Mouse (Mus musculus) liver, postnatal 0 days (tissue): ENCODE measurements at regions not wholly inside any gene's neighbourhood (a gene's known extent, or its start where the extent isn't known, plus 50 kb on each side); places are given as distances from the start of the nearest gene placed in this dataset.

Experiments used
- ATAC-seq: fragments of 200-750 bp; cut with Nextera tagmentation; 2 replicates; pipeline ENCODE4 v1.8.0; 2017; ENCODE audit warnings: mild to moderate bottlenecking, moderate library complexity
- DNase-seq: peaks from one replicate; pipeline ENCODE4 v3.0.0-alpha.2; 2016
- H3K27ac ChIP-seq: fragments of 300-500 bp; sonication (generic); 2 replicates; pipeline ENCODE4 v1.5.1; 2014; ENCODE audit warnings: antibody characterized with exemption, moderate library complexity, mild to moderate bottlenecking, low read depth
- H3K27me3 ChIP-seq: fragments of 300-500 bp; sonication (generic); 2 replicates; pipeline ENCODE4 v1.6.1; 2014; ENCODE audit warnings: low read length, control low read depth, mixed read lengths; ENCODE audit not compliant: insufficient read depth
- H3K36me3 ChIP-seq: fragments of 300-500 bp; sonication (generic); replicated peaks from 2 replicates; pipeline ENCODE4 v1.6.1; 2014; ENCODE audit warnings: mild to moderate bottlenecking, control low read depth, low read length, moderate library complexity, mixed read lengths; ENCODE audit not compliant: insufficient read depth
- H3K4me1 ChIP-seq: fragments of 300-500 bp; sonication (generic); 2 replicates; pipeline ENCODE4 v1.6.1; 2014; ENCODE audit warnings: antibody characterized with exemption, mild to moderate bottlenecking, control low read depth; ENCODE audit not compliant: insufficient read depth
- H3K4me2 ChIP-seq: fragments of 300-500 bp; sonication (generic); 2 replicates; pipeline ENCODE4 v1.6.1; 2014; ENCODE audit warnings: low read depth, mild to moderate bottlenecking, low read length, moderate library complexity, mixed read lengths
- H3K4me3 ChIP-seq: fragments of 300-500 bp; sonication (generic); 2 replicates; pipeline ENCODE4 v1.5.1; 2014; ENCODE audit warnings: low read depth, low read length
- H3K9ac ChIP-seq: fragments of 300-500 bp; sonication (generic); replicated peaks from 2 replicates; pipeline ENCODE4 v1.6.1; 2014; ENCODE audit warnings: mild to moderate bottlenecking, moderate library complexity
- H3K9me3 ChIP-seq: fragments of 300-500 bp; sonication (generic); 2 replicates; pipeline ENCODE4 v1.6.1; 2016; ENCODE audit warnings: mild to moderate bottlenecking, control low read depth, low read length, mixed read lengths
- CTCF ChIP-seq: sonication (generic); IDR thresholded peaks from 2 replicates; pipeline ENCODE4 v1.5.1; 2016; ENCODE audit warnings: antibody characterized with exemption, low read depth
- EP300 ChIP-seq: IDR thresholded peaks from 2 replicates; pipeline ENCODE4 v1.6.1; 2016; ENCODE audit warnings: antibody characterized with exemption, low read depth, mild to moderate bottlenecking
- WGBS: fragments of 180-500 bp; shearing (Covaris S2); extraction: QIAGEN DNeasy Blood & Tissue Kit; methylation state at CpG from one replicate; pipeline ENCODE4 v1.1.7; 2014; ENCODE audit not compliant: insufficient replicate concordance; 5-methylcytosine and 5-hydroxymethylcytosine counted together

DNA sequence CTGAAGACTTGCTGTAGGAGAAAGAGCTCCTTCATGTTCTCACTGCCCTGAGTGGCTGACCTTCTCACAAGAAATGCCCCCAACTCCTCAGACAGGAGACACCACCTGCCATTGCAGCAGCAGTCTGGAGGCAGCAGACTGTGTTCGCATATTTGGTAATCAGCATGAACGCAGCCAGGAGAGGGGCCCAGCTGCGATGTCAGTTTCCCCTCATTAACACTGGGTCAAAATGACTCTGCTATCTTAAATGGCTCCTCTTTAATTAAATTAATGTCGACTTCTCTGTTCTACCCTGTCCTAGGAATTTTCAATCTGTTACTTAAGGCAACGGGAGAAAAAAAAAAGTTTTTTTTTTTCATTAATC lies 100.9 kb upstream of the Samsn1 start:
- Histone ChIP-seq H3K4me1 (no peaks in the 10 kb centered on the region), H3K9ac (no peak overlapping the region), H3K36me3 (no peaks in the 10 kb centered on the region), H3K27me3 (no peaks in the 10 kb centered on the region), H3K9me3 (no peaks in the 10 kb centered on the region), H3K27ac (no peak overlapping the region), H3K4me3 (no peak overlapping the region), H3K4me2 (no peak overlapping the region)
- no peak for ATAC-seq
- TF ChIP-seq EP300 = no peak
- TF ChIP-seq CTCF = no peak
- WGBS = 50% methylated on average over 5 of the region's 5 CpGs
- DNase-seq = no peak

GRCm38 (mm10) chr16:76122172-76123020 lies 100.3 kb upstream of the Samsn1 start:
- Histone ChIP-seq H3K27ac (no peak overlapping the region), H3K4me2 (no peak overlapping the region), H3K27me3 (no peaks in the 10 kb centered on the region), H3K36me3 (no peaks in the 10 kb centered on the region), H3K4me3 (no peak overlapping the region), H3K9me3 (no peaks in the 10 kb centered on the region), H3K9ac (no peak overlapping the region), H3K4me1 (no peaks in the 10 kb centered on the region)
- 41% methylated on average over 9 of the region's 9 CpGs for WGBS
- DNase-seq (no peak), ATAC-seq (no peak)
- TF ChIP-seq CTCF = no peak
- no peak for TF ChIP-seq EP300

- Histone ChIP-seq H3K9ac (no peak overlapping the region), H3K27me3 (no peaks in the 10 kb centered on the region), H3K4me1 (no peaks in the 10 kb centered on the region), H3K27ac (no peak overlapping the region), H3K9me3 (no peaks in the 10 kb centered on the region), H3K4me3 (no peak overlapping the region), H3K4me2 (no peak overlapping the region), H3K36me3 (no peaks in the 10 kb centered on the region)
- WGBS = 89% methylated on average over 2 of the region's 2 CpGs
- DNase-seq (no peak), ATAC-seq (no peak)
- TF ChIP-seq CTCF = no peak
Observed at GRCm38 (mm10) chr16:76120712-76121111, 98.6 kb upstream of the Samsn1 start.

GRCm38 (mm10) chr16:76110383-76110782 lies 88.3 kb upstream of the Samsn1 start:
- Histone ChIP-seq H3K27me3 (no peaks in the 10 kb centered on the region), H3K27ac (no peak overlapping the region), H3K4me3 (no peak overlapping the region), H3K36me3 (no peaks in the 10 kb centered on the region), H3K4me1 (no peaks in the 10 kb centered on the region), H3K9ac (no peak overlapping the region), H3K4me2 (no peak overlapping the region), H3K9me3 (no peaks in the 10 kb centered on the region)
- DNase-seq (no peak), ATAC-seq (no peak)
- 74% methylated on average over 3 of the region's 3 CpGs for WGBS
- TF ChIP-seq EP300 (no peak), CTCF (no peak)

GRCm38 (mm10) chr16:76108464-76108863 lies 86.4 kb upstream of the Samsn1 start:
- ATAC-seq (no peak), DNase-seq (no peak)
- 64% methylated on average over 2 of the region's 2 CpGs for WGBS
- H3K27ac ChIP-seq = no peak overlapping the region
- no peak overlapping the region for H3K4me3 ChIP-seq
- H3K9ac ChIP-seq = no peak overlapping the region
- no peaks in the 10 kb centered on the region for H3K36me3 ChIP-seq
- no peaks in the 10 kb centered on the region for H3K4me1 ChIP-seq
- no peaks in the 10 kb centered on the region for H3K27me3 ChIP-seq
- TF ChIP-seq EP300 (no peak), CTCF (no peak)
- H3K4me2 ChIP-seq = no peak overlapping the region
- no peaks in the 10 kb centered on the region for H3K9me3 ChIP-seq

GRCm38 (mm10) chr16:76104673-76105072 lies 82.6 kb upstream of the Samsn1 start:
- no peaks in the 10 kb centered on the region for H3K36me3 ChIP-seq
- no peak overlapping the region for H3K9ac ChIP-seq
- no peak overlapping the region for H3K27ac ChIP-seq
- no peaks in the 10 kb centered on the region for H3K27me3 ChIP-seq
- H3K9me3 ChIP-seq = no peaks in the 10 kb centered on the region
- ATAC-seq (no peak), DNase-seq (no peak)
- TF ChIP-seq EP300 (no peak), CTCF (no peak)
- no peak overlapping the region for H3K4me2 ChIP-seq
- 80% methylated on average over 6 of the region's 6 CpGs for WGBS
- no peak overlapping the region for H3K4me3 ChIP-seq
- H3K4me1 ChIP-seq = no peaks in the 10 kb centered on the region
